Mouse (Mus musculus): Measurements from ENCODE around the gene Trim58. TPM values are rescaled to one million over a fixed set of nuclear protein-coding genes. Genes with fewer than 3 reads are reported as not detected.

Trim58 gene
- polyA plus RNA-seq, 1 experiment from 2014 or later, result not detected

- TF ChIP-seq CTCF (IDR thresholded peaks at IDR 0.05; ENCODE audit: low read depth), result peak; percentile 11; the same call in 1 of the 2 replicates
- Histone ChIP-seq H3K27me3 (replicated peaks; ENCODE audit: control insufficient read depth, insufficient read depth, low read length) (no peaks in the 10 kb centered on the region), H3K4me2 (replicated peaks; ENCODE audit: low read depth) (no peak overlapping the region), H3K4me3 (ENCODE audit: low read depth, low read length) (no peak overlapping the region), H3K27ac (ENCODE audit: low read depth, low read length) (no peak overlapping the region), H3K4me1 (replicated peaks; ENCODE audit: control insufficient read depth, insufficient read depth, low read length) (no peaks in the 10 kb centered on the region), H3K36me3 (ENCODE audit: control insufficient read depth, insufficient read depth) (no peaks in the 10 kb centered on the region), H3K9me3 (ENCODE audit: control insufficient read depth) (no peaks in the 10 kb centered on the region), H3K9ac (ENCODE audit: low read depth, low read length) (no peak overlapping the region)
- ATAC-seq, result no peak
Measured at GRCm38 (mm10) chr11:58669252-58669651, 29.0 kb downstream of the Trim58 start.

GRCm38 (mm10) chr11:58671825-58672224, 31.6 kb downstream of the Trim58 start:
- Histone ChIP-seq H3K27me3 (replicated peaks; ENCODE audit: control insufficient read depth, insufficient read depth, low read length) (no peaks in the 10 kb centered on the region), H3K27ac (ENCODE audit: low read depth, low read length) (no peak overlapping the region), H3K4me1 (replicated peaks; ENCODE audit: control insufficient read depth, insufficient read depth, low read length) (no peaks in the 10 kb centered on the region), H3K4me3 (ENCODE audit: low read depth, low read length) (no peak overlapping the region), H3K9me3 (ENCODE audit: control insufficient read depth) (no peaks in the 10 kb centered on the region), H3K9ac (ENCODE audit: low read depth, low read length) (no peak overlapping the region), H3K36me3 (ENCODE audit: control insufficient read depth, insufficient read depth) (no peaks in the 10 kb centered on the region), H3K4me2 (replicated peaks; ENCODE audit: low read depth) (no peak overlapping the region)
- ATAC-seq, result no peak
- 45% methylated on average over 4 of the region's 4 CpGs for WGBS
- peak; percentile 21; the same call in 1 of the 2 replicates for TF ChIP-seq CTCF (IDR thresholded peaks at IDR 0.05; ENCODE audit: low read depth)

- Histone ChIP-seq H3K27me3 (replicated peaks; ENCODE audit: control insufficient read depth, insufficient read depth, low read length) (no peaks in the 10 kb centered on the region), H3K4me2 (replicated peaks; ENCODE audit: low read depth) (no peak within 1 kb of the TSS), H3K4me3 (ENCODE audit: low read depth, low read length) (no peak within 1 kb of the TSS), H3K27ac (ENCODE audit: low read depth, low read length) (no peak within 1 kb of the TSS), H3K9me3 (ENCODE audit: control insufficient read depth) (no peaks in the 10 kb centered on the region), H3K36me3 (ENCODE audit: control insufficient read depth, insufficient read depth) (no peaks in the 10 kb centered on the region), H3K9ac (ENCODE audit: low read depth, low read length) (no peak within 1 kb of the TSS), H3K4me1 (replicated peaks; ENCODE audit: control insufficient read depth, insufficient read depth, low read length) (no peaks in the 10 kb centered on the region)
- TF ChIP-seq CTCF (IDR thresholded peaks at IDR 0.05; ENCODE audit: low read depth), result no peak
- ATAC-seq, result no peak
- WGBS, result 84% methylated on average over 1 of the region's 1 CpGs
Measured at GRCm38 (mm10) chr11:58680799-58681198, 40.5 kb downstream of the Trim58 start, which contains the start of gene Olfr320. TSS of gene Olfr320 (plus strand) at chr11:58681099.

- Histone ChIP-seq H3K4me3 (ENCODE audit: low read depth, low read length) (no peak within 1 kb of the TSS), H3K4me1 (replicated peaks; ENCODE audit: control insufficient read depth, insufficient read depth, low read length) (no peaks in the 10 kb centered on the region), H3K9me3 (ENCODE audit: control insufficient read depth) (no peaks in the 10 kb centered on the region), H3K27ac (ENCODE audit: low read depth, low read length) (no peak within 1 kb of the TSS), H3K27me3 (replicated peaks; ENCODE audit: control insufficient read depth, insufficient read depth, low read length) (no peaks in the 10 kb centered on the region), H3K36me3 (ENCODE audit: control insufficient read depth, insufficient read depth) (no peaks in the 10 kb centered on the region), H3K4me2 (replicated peaks; ENCODE audit: low read depth) (no peak within 1 kb of the TSS), H3K9ac (ENCODE audit: low read depth, low read length) (no peak within 1 kb of the TSS)
- ATAC-seq, result no peak
- 78% methylated on average over 3 of the region's 3 CpGs for WGBS
- TF ChIP-seq CTCF (IDR thresholded peaks at IDR 0.05; ENCODE audit: low read depth), result no peak
Measured at GRCm38 (mm10) chr11:58698862-58699261, 58.6 kb downstream of the Trim58 start, which contains the start of gene Olfr319. TSS of gene Olfr319 (plus strand) at chr11:58699162.

Other genes starting within 250 kb of the Trim58 start
- 0.77 and 4.8 TPM in 2 replicates for gene 1810065E05Rik, start 219.4 kb upstream of the Trim58 start, polyA plus RNA-seq (2015; fragmentation: Nextera tagmentation; extraction: Ambion mirVana)
- gene Gm12253, start 207.9 kb upstream of the Trim58 start, polyA plus RNA-seq (2015; fragmentation: Nextera tagmentation; extraction: Ambion mirVana), result not detected in 2 replicates
- not detected in 2 replicates for gene Lypd9, start 187.5 kb upstream of the Trim58 start, polyA plus RNA-seq (2015; fragmentation: Nextera tagmentation; extraction: Ambion mirVana)
- gene Olfr30, start 178.2 kb upstream of the Trim58 start, polyA plus RNA-seq (2015; fragmentation: Nextera tagmentation; extraction: Ambion mirVana), result not detected in 2 replicates
- gene Olfr332, start 147.9 kb upstream of the Trim58 start, polyA plus RNA-seq (2015; fragmentation: Nextera tagmentation; extraction: Ambion mirVana), result not detected in 2 replicates
- not detected in 2 replicates for gene Olfr331, start 137.9 kb upstream of the Trim58 start, polyA plus RNA-seq (2015; fragmentation: Nextera tagmentation; extraction: Ambion mirVana)
- gene Olfr330, start 105.6 kb upstream of the Trim58 start, polyA plus RNA-seq (2015; fragmentation: Nextera tagmentation; extraction: Ambion mirVana), result not detected in 2 replicates
- not detected in 2 replicates for gene Olfr329-ps, start 94.0 kb upstream of the Trim58 start, polyA plus RNA-seq (2015; fragmentation: Nextera tagmentation; extraction: Ambion mirVana)
- not detected in 2 replicates for gene Olfr328, start 84.8 kb upstream of the Trim58 start, polyA plus RNA-seq (2015; fragmentation: Nextera tagmentation; extraction: Ambion mirVana)
- gene Olfr224, start 69.9 kb upstream of the Trim58 start, polyA plus RNA-seq (2015; fragmentation: Nextera tagmentation; extraction: Ambion mirVana), result not detected in 2 replicates
- not detected in 2 replicates for gene Olfr325, start 62.7 kb upstream of the Trim58 start, polyA plus RNA-seq (2015; fragmentation: Nextera tagmentation; extraction: Ambion mirVana)
- gene Olfr324, start 45.4 kb upstream of the Trim58 start, polyA plus RNA-seq (2015; fragmentation: Nextera tagmentation; extraction: Ambion mirVana), result not detected in 2 replicates
- gene 2210407C18Rik, start 24.4 kb upstream of the Trim58 start, polyA plus RNA-seq (2015; fragmentation: Nextera tagmentation; extraction: Ambion mirVana), result 24.5 and 49.3 TPM in 2 replicates
- gene Olfr323, start 10.0 kb upstream of the Trim58 start, polyA plus RNA-seq (2015; fragmentation: Nextera tagmentation; extraction: Ambion mirVana), result not detected in 2 replicates
- not detected in 2 replicates for gene Olfr322, start 18.3 kb downstream of the Trim58 start, polyA plus RNA-seq (2015; fragmentation: Nextera tagmentation; extraction: Ambion mirVana)
- not detected in 2 replicates for gene Olfr320, start 40.6 kb downstream of the Trim58 start, polyA plus RNA-seq (2015; fragmentation: Nextera tagmentation; extraction: Ambion mirVana)
- not detected in 2 replicates for gene Olfr319, start 58.7 kb downstream of the Trim58 start, polyA plus RNA-seq (2015; fragmentation: Nextera tagmentation; extraction: Ambion mirVana)
- not detected in 2 replicates for gene Olfr318, start 83.5 kb downstream of the Trim58 start, polyA plus RNA-seq (2015; fragmentation: Nextera tagmentation; extraction: Ambion mirVana)
- not detected in 2 replicates for gene Olfr317, start 98.7 kb downstream of the Trim58 start, polyA plus RNA-seq (2015; fragmentation: Nextera tagmentation; extraction: Ambion mirVana)
- not detected in 2 replicates for gene Olfr316, start 112.3 kb downstream of the Trim58 start, polyA plus RNA-seq (2015; fragmentation: Nextera tagmentation; extraction: Ambion mirVana)
- not detected in 2 replicates for gene Olfr315, start 132.7 kb downstream of the Trim58 start, polyA plus RNA-seq (2015; fragmentation: Nextera tagmentation; extraction: Ambion mirVana)
- not detected in 2 replicates for gene Olfr314, start 142.5 kb downstream of the Trim58 start, polyA plus RNA-seq (2015; fragmentation: Nextera tagmentation; extraction: Ambion mirVana)
- gene Fam183b, start 161.5 kb downstream of the Trim58 start, polyA plus RNA-seq (2015; fragmentation: Nextera tagmentation; extraction: Ambion mirVana), result 1.9 and 4.1 TPM in 2 replicates
- not detected in 2 replicates for gene Olfr313, start 174.5 kb downstream of the Trim58 start, polyA plus RNA-seq (2015; fragmentation: Nextera tagmentation; extraction: Ambion mirVana)
- not detected in 2 replicates for gene Olfr312, start 188.8 kb downstream of the Trim58 start, polyA plus RNA-seq (2015; fragmentation: Nextera tagmentation; extraction: Ambion mirVana)
- gene Olfr311, start 198.8 kb downstream of the Trim58 start, polyA plus RNA-seq (2015; fragmentation: Nextera tagmentation; extraction: Ambion mirVana), result not detected in 2 replicates
- gene Gm12258, start 206.7 kb downstream of the Trim58 start, polyA plus RNA-seq (2015; fragmentation: Nextera tagmentation; extraction: Ambion mirVana), result 1.6 and 1.9 TPM in 2 replicates
- 1.9 and 2.1 TPM in 2 replicates for gene 2810021J22Rik, start 226.8 kb downstream of the Trim58 start, polyA plus RNA-seq (2015; fragmentation: Nextera tagmentation; extraction: Ambion mirVana)